Mouse (Mus musculus): ENCODE measurements around the gene Olfr130. TPM values are rescaled to one million over a fixed set of nuclear protein-coding genes. Genes with fewer than 3 reads are reported as not detected.

The Olfr130 gene
- total and polyA plus RNA-seq, 3 experiments = not detected

DNA sequence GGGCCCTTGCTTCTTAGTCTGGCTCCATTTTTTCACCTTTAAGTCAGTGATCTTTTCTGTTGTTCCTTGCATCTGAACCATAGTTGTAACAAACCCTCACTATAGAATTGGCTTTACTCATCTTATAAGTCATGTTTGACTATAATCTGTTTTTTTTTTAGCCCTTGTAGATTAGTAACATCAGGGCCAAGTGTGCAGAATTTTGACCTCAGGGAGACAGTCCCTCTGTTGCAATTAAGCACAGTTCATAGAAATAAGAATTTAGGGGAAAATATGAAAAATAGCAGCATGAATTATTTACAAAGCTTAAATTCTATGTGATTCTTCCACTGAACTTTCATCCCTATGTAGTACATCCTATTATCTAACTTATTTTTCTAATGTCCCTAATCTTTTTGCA lies 24.9 kb downstream of the Olfr130 start, which contains the start of gene Olfr131:
Gene Olfr131, minus strand, starts transcription at position 101 of the 400 bp plus-strand sequence.
- in situ Hi-C loops (cut with MboI; ENCODE audit: low pct_ligation_motif_present, low pct_unique_long_range_greater_than_20kb, low sequenced_read_pairs) = no loop called here
- Histone ChIP-seq H3K4me3 (replicated peaks in 1 of 3; ENCODE audit: low read depth in 2 of 3, low read length in 2 of 3, poor library complexity in 1 of 3) (no peak within 1 kb of the TSS), H3K36me3 (replicated peaks in 1 of 2; ENCODE audit: control insufficient read depth in 1 of 2, insufficient read depth in 1 of 2, low read length in 1 of 2) (no peaks in the 10 kb centered on the region), H3K27ac (ENCODE audit: insufficient read depth, low read depth) (no peak within 1 kb of the TSS), H3K9ac (ENCODE audit: insufficient read depth, low read depth) (no peak within 1 kb of the TSS), H3K27me3 (replicated peaks) (no peaks in the 10 kb centered on the region), H3K9me3 (replicated peaks; ENCODE audit: low read length) (peaks cover 17% of the 10 kb centered on the region), H3K4me1 (ENCODE audit: control insufficient read depth in 1 of 2, insufficient read depth in 2 of 2) (no peaks in the 10 kb centered on the region), H3K79me2 (replicated peaks; ENCODE audit: control insufficient read depth, extremely low read depth, insufficient read depth, poor library complexity, severe bottlenecking) (no peaks in the 10 kb centered on the region), H3K4me2 (ENCODE audit: insufficient read depth, low read depth, poor library complexity, severe bottlenecking) (no peak within 1 kb of the TSS)
- TF ChIP-seq RCOR1 (conservative IDR thresholded peaks at IDR 0.05; ENCODE audit: low read depth, low read length) (no peak), E2F4 (IDR thresholded peaks at IDR 0.05; ENCODE audit: insufficient replicate concordance, low read depth, low read length) (no peak), SIN3A (IDR thresholded peaks at IDR 0.05; ENCODE audit: low read length) (no peak), MAX (IDR thresholded peaks at IDR 0.05; ENCODE audit: low read length) (no peak), GABPA (IDR thresholded peaks at IDR 0.05; ENCODE audit: insufficient replicate concordance, low read depth, low read length) (no peak), MAZ (IDR thresholded peaks at IDR 0.05; ENCODE audit: low read depth, low read length) (no peak), TBP (conservative IDR thresholded peaks at IDR 0.05; ENCODE audit: low read depth, low read length) (no peak), SMC3 (IDR thresholded peaks at IDR 0.05; ENCODE audit: low read depth, low read length) (no peak), UBTF (IDR thresholded peaks at IDR 0.05; ENCODE audit: low read depth, low read length) (no peak), JUN (IDR thresholded peaks at IDR 0.05; ENCODE audit: insufficient read depth, low read depth, low read length) (no peak), HCFC1 (IDR thresholded peaks at IDR 0.05; ENCODE audit: low read depth, low read length) (no peak), ETS1 (conservative IDR thresholded peaks at IDR 0.05; ENCODE audit: low read depth, low read length) (no peak), CHD2 (IDR thresholded peaks at IDR 0.05; ENCODE audit: low read length) (no peak), KAT2A (IDR thresholded peaks at IDR 0.05; ENCODE audit: insufficient replicate concordance, low read length) (no peak), POLR2A (IDR thresholded peaks at IDR 0.05; ENCODE audit: low read depth, low read length) (no peak), ZNF384 (IDR thresholded peaks at IDR 0.05; ENCODE audit: low read depth, low read length) (no peak)
- dilution Hi-C loops (cut with MboI; ENCODE audit: extremely low pct_ligation_motif_present, extremely low pct_unique_long_range_greater_than_20kb, low sequenced_read_pairs) = no loop called here
- no peak for DNase-seq (ENCODE audit: extremely low read depth)

Other genes starting within 250 kb of the Olfr130 start
- not detected in 2 replicates for gene Olfr125, start 231.0 kb upstream of the Olfr130 start, total RNA-seq (2012; rRNA removed)
- gene Olfr125, start 231.0 kb upstream of the Olfr130 start, total RNA-seq (2014; rRNA removed) = not detected in 2 replicates
- not detected in 2 replicates for gene Olfr125, start 231.0 kb upstream of the Olfr130 start, polyA plus RNA-seq (2012; ENCODE audit: insufficient read length, low read depth)
- gene Olfr126, start 216.4 kb upstream of the Olfr130 start, total RNA-seq (2012; rRNA removed) = not detected in 2 replicates
- not detected in 2 replicates for gene Olfr126, start 216.4 kb upstream of the Olfr130 start, total RNA-seq (2014; rRNA removed)
- not detected in 2 replicates for gene Olfr126, start 216.4 kb upstream of the Olfr130 start, polyA plus RNA-seq (2012; ENCODE audit: insufficient read length, low read depth)
- gene Olfr127, start 163.5 kb upstream of the Olfr130 start, total RNA-seq (2012; rRNA removed) = not detected in 2 replicates
- not detected in 2 replicates for gene Olfr127, start 163.5 kb upstream of the Olfr130 start, total RNA-seq (2014; rRNA removed)
- 0.07 and 0.10 TPM in 2 replicates for gene Olfr127, start 163.5 kb upstream of the Olfr130 start, polyA plus RNA-seq (2012; ENCODE audit: insufficient read length, low read depth)
- not detected in 2 replicates for gene Olfr128, start 143.4 kb upstream of the Olfr130 start, total RNA-seq (2012; rRNA removed)
- gene Olfr128, start 143.4 kb upstream of the Olfr130 start, total RNA-seq (2014; rRNA removed) = not detected in 2 replicates
- gene Olfr128, start 143.4 kb upstream of the Olfr130 start, polyA plus RNA-seq (2012; ENCODE audit: insufficient read length, low read depth) = not detected in 2 replicates
- not detected in 2 replicates for gene Olfr761, start 110.8 kb upstream of the Olfr130 start, total RNA-seq (2012; rRNA removed)
- not detected in 2 replicates for gene Olfr761, start 110.8 kb upstream of the Olfr130 start, total RNA-seq (2014; rRNA removed)
- not detected in 2 replicates for gene Olfr761, start 110.8 kb upstream of the Olfr130 start, polyA plus RNA-seq (2012; ENCODE audit: insufficient read length, low read depth)
- not detected in 2 replicates for gene Olfr129, start 3.8 kb upstream of the Olfr130 start, total RNA-seq (2012; rRNA removed)
- not detected in 2 replicates for gene Olfr129, start 3.8 kb upstream of the Olfr130 start, total RNA-seq (2014; rRNA removed)
- gene Olfr129, start 3.8 kb upstream of the Olfr130 start, polyA plus RNA-seq (2012; ENCODE audit: insufficient read length, low read depth) = not detected in 2 replicates
- not detected in 2 replicates for gene Olfr131, start 24.8 kb downstream of the Olfr130 start, total RNA-seq (2012; rRNA removed)
- not detected in 2 replicates for gene Olfr131, start 24.8 kb downstream of the Olfr130 start, total RNA-seq (2014; rRNA removed)
- not detected in 2 replicates for gene Olfr131, start 24.8 kb downstream of the Olfr130 start, polyA plus RNA-seq (2012; ENCODE audit: insufficient read length, low read depth)
- not detected in 2 replicates for gene Olfr132, start 70.6 kb downstream of the Olfr130 start, total RNA-seq (2012; rRNA removed)
- not detected in 2 replicates for gene Olfr132, start 70.6 kb downstream of the Olfr130 start, total RNA-seq (2014; rRNA removed)
- not detected in 2 replicates for gene Olfr132, start 70.6 kb downstream of the Olfr130 start, polyA plus RNA-seq (2012; ENCODE audit: insufficient read length, low read depth)
- not detected in 2 replicates for gene Olfr133, start 81.4 kb downstream of the Olfr130 start, total RNA-seq (2012; rRNA removed)
- gene Olfr133, start 81.4 kb downstream of the Olfr130 start, total RNA-seq (2014; rRNA removed) = not detected in 2 replicates
- not detected in 2 replicates for gene Olfr133, start 81.4 kb downstream of the Olfr130 start, polyA plus RNA-seq (2012; ENCODE audit: insufficient read length, low read depth)
- not detected in 2 replicates for gene Olfr134, start 107.5 kb downstream of the Olfr130 start, total RNA-seq (2012; rRNA removed)
- gene Olfr134, start 107.5 kb downstream of the Olfr130 start, total RNA-seq (2014; rRNA removed) = not detected in 2 replicates
- gene Olfr134, start 107.5 kb downstream of the Olfr130 start, polyA plus RNA-seq (2012; ENCODE audit: insufficient read length, low read depth) = not detected in 2 replicates
- not detected in 2 replicates for gene Olfr135, start 140.4 kb downstream of the Olfr130 start, total RNA-seq (2012; rRNA removed)
- gene Olfr135, start 140.4 kb downstream of the Olfr130 start, total RNA-seq (2014; rRNA removed) = not detected in 2 replicates
- not detected in 2 replicates for gene Olfr135, start 140.4 kb downstream of the Olfr130 start, polyA plus RNA-seq (2012; ENCODE audit: insufficient read length, low read depth)
- gene Olfr138, start 197.1 kb downstream of the Olfr130 start, total RNA-seq (2012; rRNA removed) = not detected in 2 replicates
- not detected in 2 replicates for gene Olfr138, start 197.1 kb downstream of the Olfr130 start, total RNA-seq (2014; rRNA removed)
- gene Olfr138, start 197.1 kb downstream of the Olfr130 start, polyA plus RNA-seq (2012; ENCODE audit: insufficient read length, low read depth) = not detected in 2 replicates
- gene Olfr137, start 243.6 kb downstream of the Olfr130 start, total RNA-seq (2012; rRNA removed) = not detected in 2 replicates
- not detected in 2 replicates for gene Olfr137, start 243.6 kb downstream of the Olfr130 start, total RNA-seq (2014; rRNA removed)
- gene Olfr137, start 243.6 kb downstream of the Olfr130 start, polyA plus RNA-seq (2012; ENCODE audit: insufficient read length, low read depth) = not detected in 2 replicates

All from CH12.LX (cell line).